Mouse (Mus musculus) erythroblast, embryonic 14.5 days (primary cell): ENCODE data around the gene Pilra.

Experiments used
- GATA1 ChIP-seq: IDR thresholded peaks from 2 replicates; pipeline ENCODE4 v1.6.1; 2012; ENCODE audit warnings: low read length, inconsistent platforms, mixed read lengths
- TAL1 ChIP-seq: IDR thresholded peaks from 3 replicates; pipeline ENCODE4 v1.6.1; 2012; ENCODE audit warnings: low read length, inconsistent platforms, mixed read lengths

- no peak for TF ChIP-seq GATA1
- no peak for TF ChIP-seq TAL1
These were observed 51.5 kb downstream of the Pilra start for GRCm38 (mm10) chr5:137784546-137784945.
